In the genomic region with DNA sequence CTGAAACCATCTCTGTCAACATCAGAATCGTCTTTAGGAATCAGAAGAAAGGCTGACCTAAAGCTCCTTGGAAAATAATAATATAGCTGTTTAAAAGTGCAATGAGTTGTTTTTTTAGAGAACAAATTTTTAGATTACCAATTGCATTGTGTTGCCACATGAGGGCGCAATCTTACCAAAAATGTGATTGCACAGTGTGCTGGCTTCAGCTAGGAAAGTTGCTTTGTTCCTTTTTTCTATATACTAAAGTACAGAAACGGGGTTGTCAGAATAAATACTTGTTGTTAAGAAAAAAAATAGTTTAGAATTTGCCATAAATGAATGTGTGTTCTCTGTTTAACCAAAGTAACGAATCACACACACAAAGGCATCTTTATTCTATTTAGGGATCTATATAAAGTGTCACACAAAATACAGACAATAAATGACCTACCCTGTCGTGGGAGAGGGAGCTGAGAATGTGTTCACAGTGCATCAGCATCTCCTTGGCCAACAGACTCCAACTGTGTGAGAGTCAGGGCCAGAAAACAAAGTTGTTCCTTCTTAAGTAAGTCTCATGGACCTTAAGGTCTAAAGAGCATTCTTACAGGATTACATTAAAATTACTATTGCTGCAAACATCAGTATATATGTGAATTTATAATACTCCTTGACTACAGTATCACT, we compare ENCODE assay signal across 10 mouse cellular contexts.
DNase-seq lines count a peak whose midpoint lies in the region; ATAC-seq and TF ChIP-seq lines count a peak whose summit lies in the region.
"Had no signal": no experiment of that assay in that cellular context is flagged by ENCODE, and none has a peak within 500 bp of the region (broad histone marks: within the 10 kb centered on the region; RNA-seq: fewer than 3 reads in every experiment).

No protein-coding gene starts in this region.

- 9% methylated on average over 5 of the region's 5 CpGs for WGBS in heart, adult 2 months
- WGBS in neural tube, embryonic 14.5 days: 12% methylated on average over 5 of the region's 5 CpGs

- ATAC-seq in neural tube, embryonic 14.5 days (ENCODE audit: low read depth): peak; percentile 76; the same call in 1 of the 2 replicates

- H3K9me3 ChIP-seq in neural tube, embryonic 14.5 days (ENCODE audit: control insufficient read depth, low read length): no peaks in the 10 kb centered on the region
- H3K9me3 ChIP-seq: limb, embryonic 15.5 days; stomach, embryonic 15.5 days had no signal

- H3K4me2 ChIP-seq in neural tube, embryonic 14.5 days (ENCODE audit: low read depth, low read length): no peak overlapping the region
- H3K4me2 ChIP-seq: limb, embryonic 15.5 days; stomach, embryonic 15.5 days had no signal

- H3K4me1 ChIP-seq in heart, adult 2 months (ENCODE audit: control insufficient read depth, insufficient read depth, low read length): no peaks in the 10 kb centered on the region
- no peaks in the 10 kb centered on the region for H3K4me1 ChIP-seq in neural tube, embryonic 14.5 days (ENCODE audit: control insufficient read depth, insufficient read depth, low read length)
- H3K4me1 ChIP-seq: limb, embryonic 15.5 days; stomach, embryonic 15.5 days had no signal

- intact Hi-C loops in heart, adult 2 months (cut with DNase I): loop anchor here (5.0 kb wide), 1 partner anchor 1395 kb away; no protein-coding TSS in a partner anchor
- intact Hi-C loops in left cerebral cortex, adult 2 months (cut with DNase I): loop anchor here (1.0 to 5.0 kb wide), 3 partner anchors 295 to 1394 kb away; no protein-coding TSS in a partner anchor

- TF ChIP-seq EP300 in heart, adult 2 months (IDR thresholded peaks at IDR 0.05; ENCODE audit: insufficient read depth, low read depth, low read length): no peak

- TF ChIP-seq CTCF in heart, adult 2 months (IDR thresholded peaks at IDR 0.05): peak; percentile 69
- peak; percentile 73 for TF ChIP-seq CTCF in left cerebral cortex, adult 2 months (IDR thresholded peaks at IDR 0.05)

- H3K36me3 ChIP-seq in heart, adult 2 months (ENCODE audit: control insufficient read depth, insufficient read depth, low read length): no peaks in the 10 kb centered on the region
- H3K36me3 ChIP-seq in neural tube, embryonic 14.5 days (ENCODE audit: control insufficient read depth, insufficient read depth, low read length): no peaks in the 10 kb centered on the region
- H3K36me3 ChIP-seq: limb, embryonic 15.5 days; stomach, embryonic 15.5 days had no signal

- H3K27ac ChIP-seq in heart, adult 2 months: no peak overlapping the region
- no peak overlapping the region for H3K27ac ChIP-seq in left cerebral cortex, adult 2 months
- H3K27ac ChIP-seq in neural tube, embryonic 14.5 days (ENCODE audit: low read depth, low read length): no peak overlapping the region
- H3K27ac ChIP-seq: limb, embryonic 15.5 days; stomach, embryonic 15.5 days had no signal

- no peak for DNase-seq in heart, adult 2 months
- no peak for DNase-seq in heart, adult 9 months (ENCODE audit: low spot score in 2 of 2)
- peak; percentile 54 for DNase-seq in testis, postnatal 10 days (ENCODE audit: low spot score)
- DNase-seq in testis, postnatal 14 days (ENCODE audit: low spot score): no peak
- peak; percentile 76 for DNase-seq in embryo, embryonic 10 days (ENCODE audit: low spot score)
- DNase-seq in left cerebral cortex, adult 2 months (ENCODE audit: extremely low spot score in 1 of 2, low spot score in 2 of 2): peak; percentile 15 to 39
- no peak for DNase-seq in spleen, postnatal 4 days (ENCODE audit: low spot score in 2 of 2)

- no peaks in the 10 kb centered on the region for H3K27me3 ChIP-seq in heart, adult 2 months (ENCODE audit: control insufficient read depth, insufficient read depth, low read length)
- H3K27me3 ChIP-seq in neural tube, embryonic 14.5 days (ENCODE audit: control insufficient read depth, insufficient read depth, low read length): no peaks in the 10 kb centered on the region
- H3K27me3 ChIP-seq: limb, embryonic 15.5 days; stomach, embryonic 15.5 days had no signal

- no peak for TF ChIP-seq POLR2A in heart, adult 2 months (IDR thresholded peaks at IDR 0.05; ENCODE audit: insufficient read depth, low read depth, low read length)

- no peak overlapping the region for H3K4me3 ChIP-seq in heart, adult 2 months
- no peak overlapping the region for H3K4me3 ChIP-seq in left cerebral cortex, adult 2 months
- H3K4me3 ChIP-seq in neural tube, embryonic 14.5 days (ENCODE audit: low read depth, low read length): no peak overlapping the region
- H3K4me3 ChIP-seq: limb, embryonic 15.5 days; stomach, embryonic 15.5 days had no signal

- H3K79me2 ChIP-seq in heart, adult 2 months (replicated peaks; ENCODE audit: control insufficient read depth, insufficient read depth, low read length): no peaks in the 10 kb centered on the region

- H3K9ac ChIP-seq in heart, adult 2 months (ENCODE audit: low read depth, low read length): no peak overlapping the region
- H3K9ac ChIP-seq in neural tube, embryonic 14.5 days (replicated peaks; ENCODE audit: low read depth, low read length): no peak overlapping the region
- H3K9ac ChIP-seq: limb, embryonic 15.5 days; stomach, embryonic 15.5 days had no signal

Comparison
In these comparisons a context has a peak if more than half of its experiments do, and no peak if none do; other contexts are left out.
1. DNase-seq: peak in testis, postnatal 10 days (single experiment), embryo, embryonic 10 days (single experiment) and left cerebral cortex, adult 2 months (2 of 2); none in heart, adult 2 months (0 of 2), heart, adult 9 months (0 of 2), testis, postnatal 14 days (single experiment) and spleen, postnatal 4 days (0 of 2).